In the genomic region with DNA sequence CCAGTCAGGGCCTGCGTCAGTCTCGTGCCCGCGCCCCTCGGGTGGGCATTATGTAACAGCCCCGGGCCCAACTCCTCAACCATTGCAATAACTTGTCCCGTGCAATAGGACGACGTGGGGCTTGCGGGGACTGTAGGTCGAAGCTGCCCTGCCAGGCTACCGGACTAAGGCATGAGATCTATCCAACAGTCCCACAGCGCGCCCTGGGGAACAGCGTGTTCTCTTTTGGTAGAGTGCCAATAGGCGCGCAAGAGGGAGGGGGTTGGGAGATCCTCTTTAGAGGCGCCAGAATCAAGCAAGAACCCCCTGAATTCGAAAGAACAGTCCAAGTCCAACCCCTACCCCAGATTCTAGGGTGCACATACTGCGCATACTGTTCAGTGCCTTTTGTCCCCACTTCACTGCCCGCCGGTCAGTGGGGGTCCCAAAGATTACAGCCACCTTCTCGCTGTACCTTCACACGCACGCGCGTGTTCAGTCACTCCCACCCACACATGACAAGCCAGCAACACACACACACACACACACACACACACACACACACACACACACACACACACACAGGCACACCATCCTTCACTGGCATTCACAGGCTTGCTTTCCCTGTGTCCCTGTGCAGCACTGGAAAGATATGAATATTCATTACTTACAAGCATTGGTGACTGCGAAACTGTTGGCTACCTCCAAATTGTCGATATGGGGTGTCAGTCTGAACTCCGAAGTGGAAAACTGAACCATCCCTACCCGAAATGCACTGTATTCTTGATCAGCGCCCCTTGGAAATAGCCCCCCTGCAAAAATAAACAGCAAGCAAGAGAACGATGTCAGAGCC, we compare ENCODE assay signal across 9 mouse cellular contexts. TPM values are rescaled to one million over a fixed set of nuclear protein-coding genes. Genes with fewer than 3 reads are reported as not detected.
A peak's percentile ranks its signal among the peaks of the same experiment; 100 is the strongest.
DNase-seq lines count a peak whose midpoint lies in the region; ATAC-seq and TF ChIP-seq lines count a peak whose summit lies in the region.
"Had no signal": no experiment of that assay in that cellular context is flagged by ENCODE, and none has a peak within 500 bp of the region (broad histone marks: within the 10 kb centered on the region; RNA-seq: fewer than 3 reads in every experiment).

No protein-coding gene starts in this region.

- TF ChIP-seq CTCF in kidney, postnatal 0 days (IDR thresholded peaks at IDR 0.05; ENCODE audit: low read depth), result peak; percentile 14; the same call in 1 of the 2 replicates
- peak; percentile 50 for TF ChIP-seq CTCF in intestine, postnatal 0 days (IDR thresholded peaks at IDR 0.05; ENCODE audit: low read depth)

- H3K27ac ChIP-seq in kidney, postnatal 0 days, result no peak overlapping the region
- H3K27ac ChIP-seq in forebrain, embryonic 10.5 days, result peak overlapping the region; percentile 59
- no peak overlapping the region for H3K27ac ChIP-seq in intestine, postnatal 0 days (ENCODE audit: low read depth, low read length)
- no peak overlapping the region for H3K27ac ChIP-seq in liver, embryonic 12.5 days
- H3K27ac ChIP-seq: macrophage had no signal

- WGBS in kidney, postnatal 0 days, result 10% methylated on average over 33 of the region's 33 CpGs
- 9% methylated on average over 33 of the region's 33 CpGs for WGBS in forebrain, embryonic 10.5 days
- WGBS in intestine, postnatal 0 days, result 15% methylated on average over 33 of the region's 33 CpGs
- WGBS in liver, embryonic 12.5 days (ENCODE audit: insufficient replicate concordance), result 7% methylated on average over 33 of the region's 33 CpGs

- ATAC-seq in kidney, postnatal 0 days (replicated peaks; ENCODE audit: low FRiP score, low read depth), result no peak
- no peak for ATAC-seq in intestine, postnatal 0 days
- no peak for ATAC-seq in liver, embryonic 12.5 days

- peaks cover 27% of the 10 kb centered on the region for H3K27me3 ChIP-seq in kidney, postnatal 0 days (ENCODE audit: insufficient read depth, low read length)
- H3K27me3 ChIP-seq in forebrain, embryonic 10.5 days (ENCODE audit: poor library complexity, severe bottlenecking), result peaks cover 53% of the 10 kb centered on the region
- H3K27me3 ChIP-seq in intestine, postnatal 0 days (replicated peaks; ENCODE audit: control insufficient read depth, insufficient read depth, low read length), result peaks cover 27% of the 10 kb centered on the region
- H3K27me3 ChIP-seq in liver, embryonic 12.5 days (replicated peaks), result peaks cover 31% of the 10 kb centered on the region

- peak overlapping the region; percentile 57 for H3K4me2 ChIP-seq in kidney, postnatal 0 days (ENCODE audit: low read length)
- H3K4me2 ChIP-seq in intestine, postnatal 0 days (replicated peaks; ENCODE audit: low read depth), result peak overlapping the region; percentile 55
- H3K4me2 ChIP-seq in liver, embryonic 12.5 days, result peak overlapping the region; percentile 47

- peak overlapping the region; percentile 24 for H3K4me3 ChIP-seq in kidney, postnatal 0 days (replicated peaks; ENCODE audit: low read depth, low read length)
- H3K4me3 ChIP-seq in forebrain, embryonic 10.5 days, result peak overlapping the region; percentile 59
- H3K4me3 ChIP-seq in intestine, postnatal 0 days (ENCODE audit: low read depth, low read length), result peak overlapping the region; percentile 26
- H3K4me3 ChIP-seq in liver, embryonic 12.5 days, result peak overlapping the region; percentile 5; the same call in 1 of the 2 replicates

- no peaks in the 10 kb centered on the region for H3K36me3 ChIP-seq in kidney, postnatal 0 days (ENCODE audit: insufficient read depth, low read length)
- H3K36me3 ChIP-seq in forebrain, embryonic 10.5 days (replicated peaks), result no peaks in the 10 kb centered on the region
- H3K36me3 ChIP-seq in intestine, postnatal 0 days (ENCODE audit: control insufficient read depth, insufficient read depth), result no peaks in the 10 kb centered on the region
- H3K36me3 ChIP-seq in liver, embryonic 12.5 days, result no peaks in the 10 kb centered on the region

- H3K4me1 ChIP-seq in kidney, postnatal 0 days (replicated peaks; ENCODE audit: insufficient read depth, low read length), result peaks cover 12% of the 10 kb centered on the region; the same call in 1 of the 2 replicates
- peaks cover 34% of the 10 kb centered on the region for H3K4me1 ChIP-seq in forebrain, embryonic 10.5 days
- H3K4me1 ChIP-seq in intestine, postnatal 0 days (replicated peaks; ENCODE audit: control insufficient read depth, insufficient read depth, low read length), result no peaks in the 10 kb centered on the region; the same call in 1 of the 2 replicates
- peaks cover 4% of the 10 kb centered on the region; the same call in 1 of the 2 replicates for H3K4me1 ChIP-seq in liver, embryonic 12.5 days

- no peak overlapping the region for H3K9ac ChIP-seq in kidney, postnatal 0 days (ENCODE audit: low read depth, low read length)
- no peak overlapping the region for H3K9ac ChIP-seq in intestine, postnatal 0 days (ENCODE audit: low read depth, low read length)
- no peak overlapping the region for H3K9ac ChIP-seq in liver, embryonic 12.5 days

- DNase-seq in kidney, postnatal 0 days (ENCODE audit: low spot score), result peak; percentile 19
- DNase-seq in kidney, adult 8-10 months, result no peak
- peak; percentile 87 for DNase-seq in brain, adult 2 months (ENCODE audit: low read depth, low spot score)
- peak; percentile 14 for DNase-seq in forebrain, embryonic 10.5 days (ENCODE audit: extremely low spot score, low spot score)
- DNase-seq in right cerebral cortex, postnatal 10 days (ENCODE audit: low spot score in 2 of 2), result peak; percentile 86 to 88
- DNase-seq in gastrocnemius, postnatal 36 days, result no peak

- intact Hi-C loops in gastrocnemius, postnatal 36 days (cut with DNase I), result no loop called here

- no peaks in the 10 kb centered on the region for H3K9me3 ChIP-seq in kidney, postnatal 0 days (replicated peaks; ENCODE audit: low read length)
- H3K9me3 ChIP-seq in forebrain, embryonic 10.5 days, result no peaks in the 10 kb centered on the region
- H3K9me3 ChIP-seq in intestine, postnatal 0 days (ENCODE audit: control insufficient read depth), result no peaks in the 10 kb centered on the region
- no peaks in the 10 kb centered on the region for H3K9me3 ChIP-seq in liver, embryonic 12.5 days (replicated peaks)

RNA-seq across cellular contexts. Expression of a gene that starts 1.4 kb away (rescaled TPM):
- polyA plus RNA-seq in kidney, postnatal 0 days (2015; fragmentation: Nextera tagmentation; extraction: Ambion mirVana), result 0.36 and 0.38 TPM in 2 replicates
- 1.0 and 1.8 TPM in 2 replicates for polyA plus RNA-seq in forebrain, embryonic 10.5 days (2016; fragmentation: Nextera tagmentation; extraction: Ambion mirVana)
- polyA plus RNA-seq in intestine, postnatal 0 days (2015; fragmentation: Nextera tagmentation; extraction: Ambion mirVana), result 0.76 and 0.93 TPM in 2 replicates
- 0.07 TPM in 1 of 2 replicates, not detected in the other for polyA plus RNA-seq in liver, embryonic 12.5 days (2016; fragmentation: Nextera tagmentation; extraction: Ambion mirVana)
- total RNA-seq in gastrocnemius, postnatal 36 days (2021), result under 1 TPM in 1 of 2 experiments, not detected in 1; 0.05 TPM
- polyA plus RNA-seq: macrophage had no signal

Comparison
In these comparisons a context has a peak if more than half of its experiments do, and no peak if none do; other contexts are left out.
1. DNase-seq: peak in kidney, postnatal 0 days (single experiment), brain, adult 2 months (single experiment), forebrain, embryonic 10.5 days (single experiment) and right cerebral cortex, postnatal 10 days (2 of 2); none in kidney, adult 8-10 months (0 of 2) and gastrocnemius, postnatal 36 days (0 of 2).
2. H3K4me3 ChIP-seq: peak in every context shown above with its lines; median percentile 59 in forebrain, embryonic 10.5 days; 26 in intestine, postnatal 0 days; 24 in kidney, postnatal 0 days; 5 in liver, embryonic 12.5 days.
3. Peak in every context shown above with its lines, with median percentiles within 50 percentile points of each other: H3K4me2 ChIP-seq.